In genomic region chr5:139344021-139344686, GRCm38 (mm10) we compare ENCODE assay signal across 8 mouse cellular contexts. TPM values are rescaled to one million over a fixed set of nuclear protein-coding genes. Genes with fewer than 3 reads are reported as not detected.
DNase-seq lines count a peak whose midpoint lies in the region; ATAC-seq and TF ChIP-seq lines count a peak whose summit lies in the region.

No protein-coding gene starts in this region.

- no peaks in the 10 kb centered on the region for H3K27me3 ChIP-seq in cerebellum, adult 2 months (ENCODE audit: control insufficient read depth, insufficient read depth, low read length)
- no peaks in the 10 kb centered on the region for H3K27me3 ChIP-seq in forebrain, embryonic 16.5 days (replicated peaks; ENCODE audit: control insufficient read depth, insufficient read depth, low read length)
- H3K27me3 ChIP-seq in hindbrain, embryonic 10.5 days (ENCODE audit: insufficient read depth, poor library complexity, severe bottlenecking), result peaks cover 10% of the 10 kb centered on the region; the same call in 1 of the 2 replicates
- H3K27me3 ChIP-seq in lung, postnatal 0 days (replicated peaks; ENCODE audit: insufficient read depth, low read length), result no peaks in the 10 kb centered on the region

- TF ChIP-seq CTCF in cerebellum, adult 2 months (IDR thresholded peaks at IDR 0.05; ENCODE audit: borderline replicate concordance, insufficient read depth, low read depth, low read length), result peak; percentile 82
- TF ChIP-seq CTCF in lung, postnatal 0 days (IDR thresholded peaks at IDR 0.05), result peak; percentile 89

- 3% methylated on average over 12 of the region's 12 CpGs for WGBS in cerebellum, adult 2 months
- WGBS in forebrain, embryonic 16.5 days, result 3% methylated on average over 12 of the region's 12 CpGs
- WGBS in hindbrain, embryonic 10.5 days, result 10% methylated on average over 12 of the region's 12 CpGs
- WGBS in lung, postnatal 0 days, result 4% methylated on average over 12 of the region's 12 CpGs

- H3K9ac ChIP-seq in forebrain, embryonic 16.5 days (replicated peaks; ENCODE audit: low read depth, low read length), result peak overlapping the region; percentile 92
- peak overlapping the region; percentile 85 for H3K9ac ChIP-seq in lung, postnatal 0 days (replicated peaks; ENCODE audit: low read depth)

- no peaks in the 10 kb centered on the region for H3K9me3 ChIP-seq in forebrain, embryonic 16.5 days (ENCODE audit: control insufficient read depth, low read length)
- no peaks in the 10 kb centered on the region for H3K9me3 ChIP-seq in hindbrain, embryonic 10.5 days
- no peaks in the 10 kb centered on the region for H3K9me3 ChIP-seq in lung, postnatal 0 days (ENCODE audit: low read length)

- ATAC-seq in forebrain, embryonic 16.5 days, result peak; percentile 81
- ATAC-seq in lung, postnatal 0 days, result peak; percentile 77

- peak overlapping the region; percentile 87 for H3K4me3 ChIP-seq in cerebellum, adult 2 months (replicated peaks; ENCODE audit: insufficient read depth, low read depth, low read length)
- H3K4me3 ChIP-seq in forebrain, embryonic 16.5 days (replicated peaks; ENCODE audit: low read length), result peak overlapping the region; percentile 96
- H3K4me3 ChIP-seq in hindbrain, embryonic 10.5 days, result peak overlapping the region; percentile 89
- H3K4me3 ChIP-seq in lung, postnatal 0 days (ENCODE audit: low read depth, low read length), result peak overlapping the region; percentile 74

- H3K4me2 ChIP-seq in forebrain, embryonic 16.5 days (ENCODE audit: low read length), result peak overlapping the region; percentile 94
- H3K4me2 ChIP-seq in lung, postnatal 0 days (replicated peaks; ENCODE audit: low read depth, low read length), result peak overlapping the region; percentile 95

- peaks cover 9% of the 10 kb centered on the region for H3K36me3 ChIP-seq in forebrain, embryonic 16.5 days (ENCODE audit: control insufficient read depth, insufficient read depth)
- peaks cover 37% of the 10 kb centered on the region for H3K36me3 ChIP-seq in hindbrain, embryonic 10.5 days
- H3K36me3 ChIP-seq in lung, postnatal 0 days (ENCODE audit: insufficient read depth, low read length), result peaks cover 6% of the 10 kb centered on the region; the same call in 1 of the 2 replicates

- DNase-seq in R1 (ENCODE audit: low read depth, low spot score), result peak; percentile 84
- peak; percentile 66 to 77 for DNase-seq in cerebellum, adult 2 months
- peak; percentile 85 for DNase-seq in hindbrain, embryonic 10.5 days (ENCODE audit: low spot score)
- DNase-seq in layer of hippocampus, postnatal 10 days (ENCODE audit: low spot score in 2 of 2), result peak; percentile 86 to 88
- peak; percentile 88 for DNase-seq in lung, postnatal 0 days (ENCODE audit: low spot score)
- peak; percentile 73 for DNase-seq in ovary, postnatal 36 days (ENCODE audit: low spot score)
- DNase-seq in thymus, postnatal 4 days, result peak; percentile 93

- 0 out of 2 replicates have a peak overlapping the region, but pooled peaks have one; percentile 70 for H3K27ac ChIP-seq in cerebellum, adult 2 months (ENCODE audit: insufficient read depth, low read length)
- H3K27ac ChIP-seq in forebrain, embryonic 16.5 days (ENCODE audit: low read length), result peak overlapping the region; percentile 72
- H3K27ac ChIP-seq in hindbrain, embryonic 10.5 days, result peak overlapping the region; percentile 92
- H3K27ac ChIP-seq in lung, postnatal 0 days (ENCODE audit: low read length), result peak overlapping the region; percentile 51; the same call in 1 of the 2 replicates

- no peak for TF ChIP-seq EP300 in lung, postnatal 0 days (IDR thresholded peaks at IDR 0.05)

- peaks cover 12% of the 10 kb centered on the region for H3K4me1 ChIP-seq in cerebellum, adult 2 months (ENCODE audit: control insufficient read depth, insufficient read depth, low read length)
- H3K4me1 ChIP-seq in forebrain, embryonic 16.5 days (replicated peaks; ENCODE audit: control insufficient read depth, insufficient read depth, low read length), result peaks cover 13% of the 10 kb centered on the region
- peaks cover 27% of the 10 kb centered on the region for H3K4me1 ChIP-seq in hindbrain, embryonic 10.5 days (replicated peaks)
- H3K4me1 ChIP-seq in lung, postnatal 0 days (ENCODE audit: insufficient read depth, low read depth, low read length), result peaks cover 6% of the 10 kb centered on the region; the same call in 1 of the 2 replicates

- TF ChIP-seq POLR2A in cerebellum, adult 2 months (IDR thresholded peaks at IDR 0.05; ENCODE audit: borderline replicate concordance, insufficient read depth, low read length), result no peak

RNA-seq across cellular contexts. Expression of gene Cox19, which starts 7.1 kb away (rescaled TPM):
- polyA plus RNA-seq in cerebellum, adult 2 months (2012; rRNA removed), result 87.4 and 91.1 TPM in 2 replicates
- 90.6 and 97.9 TPM in 2 replicates for polyA plus RNA-seq in forebrain, embryonic 16.5 days (2015; fragmentation: Nextera tagmentation; extraction: Ambion mirVana)
- 116 and 147 TPM in 2 replicates for polyA plus RNA-seq in hindbrain, embryonic 10.5 days (2016; fragmentation: Nextera tagmentation; extraction: Ambion mirVana)
- 10 to 100 TPM; 74.9 to 79.5 TPM for total RNA-seq in layer of hippocampus, postnatal 10 days (2021)
- polyA plus RNA-seq in lung, postnatal 0 days (2015; fragmentation: Nextera tagmentation; extraction: Ambion mirVana), result 60.5 and 61.6 TPM in 2 replicates

RNA-seq across cellular contexts. Expression of gene Cyp2w1, which starts 8.3 kb away (rescaled TPM):
- not detected in 2 replicates for polyA plus RNA-seq in cerebellum, adult 2 months (2012; rRNA removed)
- polyA plus RNA-seq in forebrain, embryonic 16.5 days (2015; fragmentation: Nextera tagmentation; extraction: Ambion mirVana), result not detected in 2 replicates
- polyA plus RNA-seq in hindbrain, embryonic 10.5 days (2016; fragmentation: Nextera tagmentation; extraction: Ambion mirVana), result not detected in 2 replicates
- not detected for total RNA-seq in layer of hippocampus, postnatal 10 days (2021)
- not detected in 2 replicates for polyA plus RNA-seq in lung, postnatal 0 days (2015; fragmentation: Nextera tagmentation; extraction: Ambion mirVana)

RNA-seq across cellular contexts. Expression of gene Adap1, which starts 18.7 kb away (rescaled TPM):
- polyA plus RNA-seq in cerebellum, adult 2 months (2012; rRNA removed), result 156 and 163 TPM in 2 replicates
- 21.5 and 35.5 TPM in 2 replicates for polyA plus RNA-seq in forebrain, embryonic 16.5 days (2015; fragmentation: Nextera tagmentation; extraction: Ambion mirVana)
- 0.65 and 1.5 TPM in 2 replicates for polyA plus RNA-seq in hindbrain, embryonic 10.5 days (2016; fragmentation: Nextera tagmentation; extraction: Ambion mirVana)
- total RNA-seq in layer of hippocampus, postnatal 10 days (2021), result 100 to 1,000 TPM; 255 to 270 TPM
- polyA plus RNA-seq in lung, postnatal 0 days (2015; fragmentation: Nextera tagmentation; extraction: Ambion mirVana), result 3.6 and 4.1 TPM in 2 replicates

RNA-seq across cellular contexts. Expression of gene Gpr146, which starts 33.3 kb away (rescaled TPM):
- 16.4 and 17.3 TPM in 2 replicates for polyA plus RNA-seq in cerebellum, adult 2 months (2012; rRNA removed)
- 1.5 and 1.8 TPM in 2 replicates for polyA plus RNA-seq in forebrain, embryonic 16.5 days (2015; fragmentation: Nextera tagmentation; extraction: Ambion mirVana)
- polyA plus RNA-seq in hindbrain, embryonic 10.5 days (2016; fragmentation: Nextera tagmentation; extraction: Ambion mirVana), result 2.0 and 2.8 TPM in 2 replicates
- 1 to 10 TPM; 6.8 to 7.8 TPM for total RNA-seq in layer of hippocampus, postnatal 10 days (2021)
- polyA plus RNA-seq in lung, postnatal 0 days (2015; fragmentation: Nextera tagmentation; extraction: Ambion mirVana), result 22.7 and 28.1 TPM in 2 replicates

Comparison
In these comparisons a context has a peak if more than half of its experiments do, and no peak if none do; other contexts are left out.
1. Peak in every context shown above with its lines: DNase-seq, ATAC-seq, H3K4me3 ChIP-seq and H3K27ac ChIP-seq.